Mouse (Mus musculus) G1E-ER4 (cell line): ENCODE results near the gene Tmem123. TPM values are rescaled to one million over a fixed set of nuclear protein-coding genes. Genes with fewer than 3 reads are reported as not detected.

Experiments
- GATA1 ChIP-seq: IDR thresholded peaks from one replicate; pipeline ENCODE4 v1.8.0; 2012; ENCODE audit warnings: low read length, inconsistent platforms
- polyA plus RNA-seq: library from polyadenylated mRNA; stranded (reverse); fragments of >175 nt; gene quantifications from 2 replicates; pipeline ENCODE4 v1.2.3, GENCODE M21; 2012

The Tmem123 gene
- polyA plus RNA-seq, 1 experiment: 57.2 TPM

DNA sequence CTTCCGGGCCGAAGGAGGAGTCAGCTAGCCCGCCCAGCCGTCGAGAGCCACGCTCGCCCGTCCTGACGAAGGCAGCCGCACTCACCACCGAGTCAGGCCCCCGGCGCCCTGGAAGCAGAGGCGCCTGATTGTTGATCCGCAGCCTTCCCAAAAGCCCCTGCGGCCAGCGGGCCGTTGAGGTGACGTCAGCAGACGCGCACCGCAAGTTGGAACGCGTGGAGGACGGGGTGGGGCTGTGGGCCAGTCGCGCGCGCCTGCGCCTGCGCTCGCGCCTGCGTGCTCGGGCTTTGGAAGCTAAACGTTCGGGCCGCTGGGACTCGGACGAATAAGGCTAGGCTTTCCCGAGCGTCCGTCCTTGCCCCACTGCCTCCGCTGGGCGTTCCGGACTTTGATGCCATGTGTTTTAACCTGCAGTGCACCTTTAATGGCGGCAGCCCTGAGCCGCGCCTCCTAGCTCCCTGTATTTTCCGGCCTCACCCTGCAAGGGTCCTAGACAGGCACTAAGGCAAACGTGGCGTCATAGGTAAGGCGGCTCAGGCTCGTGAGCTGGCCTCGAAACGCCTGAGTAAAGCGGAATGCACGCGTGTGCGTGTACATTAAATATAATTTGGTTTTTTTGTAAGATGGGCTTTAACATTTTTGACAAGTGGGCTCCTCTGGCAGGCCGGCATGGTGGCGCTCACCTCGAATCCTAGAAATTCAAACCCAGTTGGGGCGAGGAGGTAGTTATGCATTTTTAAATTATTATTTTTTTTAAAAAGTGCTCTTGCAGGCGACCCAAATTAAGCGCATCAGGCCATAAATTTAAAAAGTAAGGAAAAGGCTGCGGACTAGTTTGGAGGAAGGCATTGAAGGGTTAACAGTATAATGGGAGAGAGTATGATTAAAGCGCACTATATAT lies 73.3 kb downstream of the Tmem123 start, which contains the start of gene Birc2:
Gene Birc2, minus strand, starts transcription at position 160 of the 901 bp plus-strand sequence.
- no peak for TF ChIP-seq GATA1

DNA sequence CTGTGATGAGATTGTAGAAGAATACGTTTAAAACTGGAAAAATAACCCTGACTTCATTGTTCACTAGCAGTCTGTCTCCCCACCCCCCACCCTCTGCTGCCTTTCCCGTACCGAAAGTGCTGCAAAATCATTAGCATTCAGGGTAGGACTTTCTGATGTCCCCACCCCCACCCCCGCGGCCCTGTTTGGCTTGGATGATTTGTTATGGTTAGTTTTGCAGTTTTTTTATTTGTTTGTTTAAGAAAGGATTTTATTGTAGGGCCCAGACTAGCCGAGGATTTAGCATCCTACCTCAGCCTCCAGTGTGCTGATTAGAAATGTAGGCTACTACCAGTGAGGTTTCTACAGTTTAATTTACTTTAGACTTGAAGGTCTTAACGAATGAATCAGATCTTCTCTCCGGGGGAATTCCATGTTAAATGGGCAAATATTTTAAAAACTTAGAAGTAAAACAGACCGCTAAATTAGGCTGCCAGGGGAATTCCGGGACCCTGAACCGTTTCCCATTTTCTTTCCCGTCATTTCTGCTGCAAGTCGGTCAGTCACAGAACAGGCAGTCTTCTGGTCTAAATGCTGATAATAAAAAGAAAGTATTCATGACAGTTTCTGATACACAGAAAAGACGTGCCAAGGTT lies 74.1 kb downstream of the Tmem123 start:
- TF ChIP-seq GATA1: no peak

DNA sequence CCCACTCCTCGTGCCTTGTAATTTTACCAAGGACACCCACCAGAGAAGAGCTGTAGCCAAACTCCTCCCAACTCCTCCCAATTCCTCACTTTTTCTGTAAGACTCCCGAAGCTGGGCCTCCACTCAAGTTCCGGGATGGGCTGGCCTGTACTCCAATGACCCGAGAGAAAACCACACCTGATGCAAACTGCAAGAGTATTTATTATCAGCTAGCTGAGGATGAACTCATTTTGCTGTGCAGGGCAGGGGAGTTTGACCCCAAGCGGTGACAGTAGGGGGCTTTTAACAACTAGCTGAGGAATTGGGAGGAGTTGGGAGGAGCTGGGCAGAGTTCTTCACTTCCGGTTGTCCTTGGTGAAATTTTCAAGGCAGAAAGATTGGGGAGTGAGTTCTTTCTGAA lies 77.4 kb downstream of the Tmem123 start:
- no peak for TF ChIP-seq GATA1

Other genes starting within 250 kb of the Tmem123 start
- gene Mmp8, start 205.6 kb upstream of the Tmem123 start, polyA plus RNA-seq: not detected in 2 replicates
- gene Mmp27, start 192.6 kb upstream of the Tmem123 start, polyA plus RNA-seq: not detected in 2 replicates
- gene Mmp20, start 135.8 kb upstream of the Tmem123 start, polyA plus RNA-seq: not detected in 2 replicates
- not detected in 2 replicates for gene Mmp7, start 72.0 kb upstream of the Tmem123 start, polyA plus RNA-seq
- gene Birc2, start 73.0 kb downstream of the Tmem123 start, polyA plus RNA-seq: 10.1 and 18.2 TPM in 2 replicates
- 3.6 and 4.0 TPM in 2 replicates for gene Birc3, start 109.1 kb downstream of the Tmem123 start, polyA plus RNA-seq
- 7.0 and 7.4 TPM in 2 replicates for gene Yap1, start 240.6 kb downstream of the Tmem123 start, polyA plus RNA-seq